Comparison of ENCODE assay signal across 9 mouse cellular contexts in genomic region chr19:22447418-22448339, GRCm38 (mm10).
DNase-seq lines count a peak whose midpoint lies in the region; ATAC-seq lines count a peak whose summit lies in the region.
"Had no signal": no experiment of that assay in that cellular context is flagged by ENCODE, and none has a peak within 500 bp of the region (broad histone marks: within the 10 kb centered on the region; RNA-seq: fewer than 3 reads in every experiment).

No protein-coding gene starts in this region.

- no peak overlapping the region for H3K27ac ChIP-seq in heart, embryonic 16.5 days (ENCODE audit: low read length)
- H3K27ac ChIP-seq in midbrain, embryonic 10.5 days (replicated peaks) = peak overlapping the region; percentile 74
- H3K27ac ChIP-seq: macrophage had no signal

- WGBS in heart, embryonic 16.5 days = 7% methylated on average over 18 of the region's 18 CpGs
- 5% methylated on average over 18 of the region's 18 CpGs for WGBS in midbrain, embryonic 10.5 days

- 0 out of 2 replicates have a peak overlapping the region, but pooled peaks have one; percentile 0 for H3K9ac ChIP-seq in heart, embryonic 16.5 days (ENCODE audit: low read length)

- H3K4me2 ChIP-seq in heart, embryonic 16.5 days (ENCODE audit: low read depth, low read length) = peak overlapping the region; percentile 68

- H3K36me3 ChIP-seq in heart, embryonic 16.5 days (ENCODE audit: control insufficient read depth, insufficient read depth) = no peaks in the 10 kb centered on the region
- H3K36me3 ChIP-seq in midbrain, embryonic 10.5 days = no peaks in the 10 kb centered on the region

- H3K9me3 ChIP-seq in heart, embryonic 16.5 days (replicated peaks; ENCODE audit: control insufficient read depth, low read length) = no peaks in the 10 kb centered on the region
- no peaks in the 10 kb centered on the region for H3K9me3 ChIP-seq in midbrain, embryonic 10.5 days (replicated peaks)

- ATAC-seq in heart, embryonic 16.5 days (replicated peaks; ENCODE audit: extremely low read depth, insufficient read depth, low FRiP score) = no peak

- peak; percentile 10 to 27 for DNase-seq in frontal cortex, postnatal 10 days (ENCODE audit: low spot score in 2 of 2)
- no peak for DNase-seq in frontal cortex, postnatal 25 days (ENCODE audit: low spot score in 2 of 2)
- DNase-seq in right cerebral cortex, postnatal 14 days = peak; percentile 17
- DNase-seq in right cerebral cortex, adult 2 months (ENCODE audit: low spot score in 2 of 2) = no peak
- DNase-seq in midbrain, embryonic 10.5 days (ENCODE audit: low spot score) = peak; percentile 51
- no peak for DNase-seq in c-Kit-positive CD71-positive TER-119-positive erythroid progenitor cells, embryonic 14.5 days (ENCODE audit: low spot score)
- no peak for DNase-seq in adrenal gland, postnatal 14 days

- H3K27me3 ChIP-seq in heart, embryonic 16.5 days (ENCODE audit: control insufficient read depth, insufficient read depth, low read length) = no peaks in the 10 kb centered on the region
- H3K27me3 ChIP-seq in midbrain, embryonic 10.5 days (ENCODE audit: low read depth, poor library complexity, severe bottlenecking) = peaks cover 15% of the 10 kb centered on the region

- peaks cover 5% of the 10 kb centered on the region; the same call in 1 of the 2 replicates for H3K4me1 ChIP-seq in heart, embryonic 16.5 days (ENCODE audit: control insufficient read depth, insufficient read depth, low read length)
- peaks cover 28% of the 10 kb centered on the region for H3K4me1 ChIP-seq in midbrain, embryonic 10.5 days

- H3K4me3 ChIP-seq in heart, embryonic 16.5 days (ENCODE audit: low read length) = peak overlapping the region; percentile 42
- H3K4me3 ChIP-seq in midbrain, embryonic 10.5 days = peak overlapping the region; percentile 57

Comparison
In these comparisons a context has a peak if more than half of its experiments do, and no peak if none do; other contexts are left out.
1. DNase-seq: peak in frontal cortex, postnatal 10 days (2 of 2), right cerebral cortex, postnatal 14 days (single experiment) and midbrain, embryonic 10.5 days (single experiment); none in frontal cortex, postnatal 25 days (0 of 2), right cerebral cortex, adult 2 months (0 of 2), c-Kit-positive CD71-positive TER-119-positive erythroid progenitor cells, embryonic 14.5 days (single experiment) and adrenal gland, postnatal 14 days (single experiment).